Mouse (Mus musculus): Measurements from ENCODE around the gene Tpx2. TPM values are rescaled to one million over a fixed set of nuclear protein-coding genes. Genes with fewer than 3 reads are reported as not detected.

Gene Tpx2
- total and polyA plus RNA-seq, 2 experiments from 2014 or later = 11.0 to 22.5 TPM

DNA sequence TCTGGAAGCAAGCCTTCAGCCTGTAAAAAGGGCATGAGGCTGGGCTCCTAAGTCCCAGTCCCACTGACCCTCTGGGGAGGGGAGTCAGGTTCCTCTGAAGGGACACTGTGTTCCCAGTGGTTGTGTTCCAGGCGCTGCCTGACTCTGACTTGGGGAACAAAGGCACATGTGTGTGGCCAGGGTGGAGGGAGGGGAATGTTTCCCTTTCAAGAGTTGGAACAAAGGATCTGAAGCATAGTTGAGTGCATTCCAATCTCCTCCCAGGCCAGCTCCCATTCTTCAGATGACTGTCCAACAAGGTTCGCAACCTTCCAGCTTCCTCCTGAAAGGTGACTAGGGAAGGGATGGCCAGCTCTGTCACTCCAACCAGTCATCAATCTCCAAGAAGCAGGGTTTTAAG, 27.4 kb upstream of the Tpx2 start:
- TF ChIP-seq CTCF (IDR thresholded peaks at IDR 0.05; ENCODE audit: low read depth) = no peak
- ATAC-seq (peak; percentile 50; the same call in 1 of the 2 replicates), DNase-seq (no peak)
- 10% methylated on average over 2 of the region's 2 CpGs for WGBS
- H3K27me3 ChIP-seq (ENCODE audit: insufficient read depth, low read length) = no peaks in the 10 kb centered on the region
- H3K9me3 ChIP-seq (ENCODE audit: low read length) = no peaks in the 10 kb centered on the region
- H3K9ac ChIP-seq = no peak overlapping the region
- H3K4me3 ChIP-seq (ENCODE audit: low read depth, low read length) = no peak overlapping the region
- H3K36me3 ChIP-seq (ENCODE audit: insufficient read depth) = peaks cover 8% of the 10 kb centered on the region
- peaks cover 36% of the 10 kb centered on the region; the same call in 1 of the 2 replicates for H3K4me1 ChIP-seq (ENCODE audit: insufficient read depth)
- no peak overlapping the region for H3K4me2 ChIP-seq (ENCODE audit: low read depth)
- H3K27ac ChIP-seq (ENCODE audit: low read depth, low read length) = peak overlapping the region; percentile 79

DNA sequence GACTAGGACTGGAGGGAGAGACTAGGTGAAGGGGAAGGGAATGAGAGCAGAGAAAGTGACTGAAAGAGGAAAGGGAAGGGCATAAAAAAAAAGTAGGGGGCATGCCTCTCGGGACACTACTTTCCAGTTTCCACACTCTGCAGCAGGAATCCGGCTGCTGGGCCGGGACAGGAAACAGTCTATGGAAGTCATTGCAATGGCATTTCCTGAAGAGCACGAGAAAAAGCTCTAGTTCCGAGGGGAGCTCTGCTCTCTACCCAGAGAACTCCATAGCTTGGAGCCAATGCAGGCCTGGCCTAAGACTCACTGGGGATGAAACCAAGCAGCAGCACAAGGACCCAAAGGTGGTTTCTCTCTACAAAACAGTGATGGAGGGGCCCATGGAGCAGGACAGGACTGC, 26.7 kb upstream of the Tpx2 start:
- no peaks in the 10 kb centered on the region for H3K9me3 ChIP-seq (ENCODE audit: low read length)
- no peak for TF ChIP-seq CTCF (IDR thresholded peaks at IDR 0.05; ENCODE audit: low read depth)
- H3K27ac ChIP-seq (ENCODE audit: low read depth, low read length) = peak overlapping the region; percentile 79
- H3K27me3 ChIP-seq (ENCODE audit: insufficient read depth, low read length) = no peaks in the 10 kb centered on the region
- no peak overlapping the region for H3K4me3 ChIP-seq (ENCODE audit: low read depth, low read length)
- peaks cover 41% of the 10 kb centered on the region for H3K4me1 ChIP-seq (ENCODE audit: insufficient read depth)
- H3K4me2 ChIP-seq (ENCODE audit: low read depth) = no peak overlapping the region
- ATAC-seq = no peak
- no peak for DNase-seq
- no peak overlapping the region for H3K9ac ChIP-seq
- 67% methylated on average over 5 of the region's 5 CpGs for WGBS
- H3K36me3 ChIP-seq (ENCODE audit: insufficient read depth) = peaks cover 8% of the 10 kb centered on the region

DNA sequence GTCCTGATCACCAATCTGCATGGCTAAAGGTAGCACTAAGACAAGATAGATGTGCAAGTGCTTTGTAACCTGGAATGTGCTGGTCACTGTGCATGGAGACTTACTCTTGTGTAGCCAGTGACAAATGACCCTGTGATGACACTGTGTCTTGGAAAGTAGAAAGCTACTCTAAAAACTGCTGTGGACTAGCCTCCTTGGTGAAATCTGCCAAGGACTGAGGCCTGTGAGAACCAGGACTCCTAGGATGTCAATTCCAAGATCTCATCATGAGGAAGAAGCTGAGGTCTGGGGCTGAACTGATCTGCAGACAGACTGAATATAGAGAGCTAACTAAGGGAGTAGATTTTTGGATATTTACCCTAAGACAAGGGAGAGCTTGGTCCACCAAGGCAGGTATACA, 26.2 kb upstream of the Tpx2 start:
- Histone ChIP-seq H3K9me3 (ENCODE audit: low read length) (no peaks in the 10 kb centered on the region), H3K4me3 (ENCODE audit: low read depth, low read length) (no peak overlapping the region), H3K36me3 (ENCODE audit: insufficient read depth) (peaks cover 8% of the 10 kb centered on the region), H3K9ac (no peak overlapping the region), H3K27ac (ENCODE audit: low read depth, low read length) (peak overlapping the region; percentile 79; the same call in 1 of the 2 replicates), H3K4me1 (ENCODE audit: insufficient read depth) (peaks cover 46% of the 10 kb centered on the region), H3K4me2 (ENCODE audit: low read depth) (no peak overlapping the region), H3K27me3 (ENCODE audit: insufficient read depth, low read length) (no peaks in the 10 kb centered on the region)
- ATAC-seq = no peak
- TF ChIP-seq CTCF (IDR thresholded peaks at IDR 0.05; ENCODE audit: low read depth) = no peak
- DNase-seq = no peak

DNA sequence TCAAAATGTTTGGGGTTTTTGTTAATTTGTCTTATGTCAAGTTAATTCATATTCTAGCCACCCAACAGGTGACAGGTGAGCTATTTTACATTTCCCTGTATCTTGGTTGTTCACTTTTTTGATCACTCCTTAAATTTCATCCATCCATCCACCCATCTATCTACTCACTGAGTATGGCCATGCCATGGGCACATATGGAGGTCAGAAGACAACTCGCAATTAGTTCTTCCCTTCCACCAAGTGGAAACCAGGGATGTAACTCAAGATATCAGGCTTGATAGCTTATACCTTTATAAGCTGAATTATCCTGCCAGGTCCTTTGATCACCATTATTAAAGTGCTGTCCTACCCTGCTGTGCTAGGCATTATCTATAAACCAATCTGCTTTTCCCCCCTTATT, 24.0 kb upstream of the Tpx2 start:
- TF ChIP-seq CTCF (IDR thresholded peaks at IDR 0.05; ENCODE audit: low read depth) = no peak
- WGBS = 98% methylated on average over 1 of the region's 1 CpGs

DNA sequence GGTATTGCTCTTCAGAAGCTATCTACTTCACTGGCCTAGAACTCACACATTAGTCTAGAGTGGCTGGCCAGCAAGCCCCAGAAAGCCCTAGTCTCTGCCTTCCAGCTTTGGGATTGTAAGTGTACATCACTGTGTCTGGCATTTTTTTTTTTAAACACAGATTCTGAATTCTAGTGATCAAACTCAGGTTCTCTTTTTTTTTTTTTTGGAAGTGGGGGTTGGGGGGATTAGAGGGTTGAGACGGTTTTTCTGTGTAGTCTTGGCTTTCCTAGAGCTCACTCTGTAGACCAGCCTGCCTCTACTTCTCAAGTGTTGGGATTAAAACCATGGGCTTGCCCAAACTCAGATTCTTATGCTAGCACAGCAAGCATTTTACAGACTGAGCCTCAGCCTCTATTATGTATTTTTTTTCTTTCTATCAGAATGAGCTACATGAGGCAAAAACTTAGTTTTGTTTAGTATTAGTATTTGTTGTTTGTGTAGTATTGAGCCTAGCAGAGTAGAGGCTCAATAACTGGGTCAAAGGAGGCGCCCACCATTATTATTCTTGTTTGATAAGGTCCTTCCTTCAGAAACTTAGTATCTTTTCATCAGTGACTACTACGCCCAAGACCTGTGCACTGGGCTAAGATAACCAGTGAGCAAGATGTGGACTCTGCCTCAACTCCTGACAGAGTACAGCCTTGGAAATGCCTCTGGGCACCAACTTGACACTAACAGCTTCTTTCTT, 23.2 kb upstream of the Tpx2 start:
- Histone ChIP-seq H3K9me3 (ENCODE audit: low read length) (no peaks in the 10 kb centered on the region), H3K4me1 (ENCODE audit: insufficient read depth) (peaks cover 71% of the 10 kb centered on the region), H3K36me3 (ENCODE audit: insufficient read depth) (peaks cover 8% of the 10 kb centered on the region), H3K27me3 (ENCODE audit: insufficient read depth, low read length) (no peaks in the 10 kb centered on the region), H3K4me3 (ENCODE audit: low read depth, low read length) (no peak overlapping the region), H3K9ac (no peak overlapping the region), H3K4me2 (ENCODE audit: low read depth) (no peak overlapping the region), H3K27ac (ENCODE audit: low read depth, low read length) (no peak overlapping the region)
- DNase-seq (no peak), ATAC-seq (no peak)
- 77% methylated on average over 3 of the region's 3 CpGs for WGBS
- no peak for TF ChIP-seq CTCF (IDR thresholded peaks at IDR 0.05; ENCODE audit: low read depth)

More for the DNA sequence above, 24.0 kb upstream of the Tpx2 start:
- no peak overlapping the region for H3K4me2 ChIP-seq (ENCODE audit: low read depth)
- no peak overlapping the region for H3K9ac ChIP-seq
- no peak overlapping the region for H3K4me3 ChIP-seq (ENCODE audit: low read depth, low read length)
- ATAC-seq (no peak), DNase-seq (no peak)
- H3K36me3 ChIP-seq (ENCODE audit: insufficient read depth) = peaks cover 8% of the 10 kb centered on the region
- H3K27me3 ChIP-seq (ENCODE audit: insufficient read depth, low read length) = no peaks in the 10 kb centered on the region
- no peaks in the 10 kb centered on the region for H3K9me3 ChIP-seq (ENCODE audit: low read length)
- H3K27ac ChIP-seq (ENCODE audit: low read depth, low read length) = no peak overlapping the region
- H3K4me1 ChIP-seq (ENCODE audit: insufficient read depth) = peaks cover 63% of the 10 kb centered on the region

DNA sequence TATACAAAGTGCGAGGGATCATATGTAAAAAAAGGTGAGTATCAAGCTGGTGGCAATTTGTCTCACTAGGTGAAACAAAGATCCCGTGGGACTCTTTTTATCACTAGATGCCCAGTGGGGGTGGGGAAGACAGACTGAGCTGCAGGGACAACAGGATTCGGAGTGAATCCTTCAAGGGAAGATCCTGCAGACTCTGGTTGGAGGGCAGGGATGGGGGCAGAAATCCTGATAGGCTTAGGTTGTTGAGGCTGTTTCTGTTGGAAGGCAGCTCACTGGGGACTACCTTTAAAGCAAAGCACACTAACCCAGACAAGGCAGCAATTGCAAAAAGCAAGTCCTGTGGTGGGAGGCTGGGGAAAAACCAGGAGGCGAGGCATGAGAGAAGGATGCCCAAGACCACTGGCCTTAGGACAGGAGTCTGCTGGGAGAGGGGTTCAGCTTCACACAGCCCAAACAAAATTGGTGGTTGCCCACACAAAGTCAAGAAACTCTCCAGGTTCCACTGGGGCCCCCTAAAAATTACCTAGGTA, 22.5 kb upstream of the Tpx2 start:
- H3K27me3 ChIP-seq (ENCODE audit: insufficient read depth, low read length) = no peaks in the 10 kb centered on the region
- H3K4me1 ChIP-seq (ENCODE audit: insufficient read depth) = peaks cover 68% of the 10 kb centered on the region
- H3K9me3 ChIP-seq (ENCODE audit: low read length) = no peaks in the 10 kb centered on the region
- 84% methylated on average over 4 of the region's 4 CpGs for WGBS
- H3K9ac ChIP-seq = no peak overlapping the region
- H3K4me3 ChIP-seq (ENCODE audit: low read depth, low read length) = no peak overlapping the region
- no peak for TF ChIP-seq CTCF (IDR thresholded peaks at IDR 0.05; ENCODE audit: low read depth)
- H3K27ac ChIP-seq (ENCODE audit: low read depth, low read length) = no peak overlapping the region
- DNase-seq (no peak), ATAC-seq (no peak)
- no peak overlapping the region for H3K4me2 ChIP-seq (ENCODE audit: low read depth)
- H3K36me3 ChIP-seq (ENCODE audit: insufficient read depth) = peaks cover 8% of the 10 kb centered on the region

DNA sequence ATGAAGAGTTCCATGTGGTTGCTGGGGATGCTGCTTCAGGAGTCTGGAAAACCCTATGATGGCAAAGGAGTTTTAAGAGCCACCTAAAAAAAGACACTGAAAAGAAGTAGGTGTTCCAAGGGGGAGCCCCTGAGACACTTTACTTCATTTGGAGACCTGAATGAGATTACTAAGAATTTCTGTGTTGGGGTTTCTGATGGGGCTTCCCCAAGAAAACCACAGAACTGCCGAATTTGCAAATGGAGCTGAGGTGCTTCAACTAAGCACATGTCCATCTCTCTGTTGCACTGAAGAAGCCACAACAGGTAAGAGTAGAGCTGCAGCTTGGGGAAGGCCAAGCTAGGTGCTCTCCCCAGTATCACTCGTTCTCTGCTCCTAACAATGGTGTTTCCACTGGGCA, 22.1 kb upstream of the Tpx2 start:
- Histone ChIP-seq H3K4me3 (ENCODE audit: low read depth, low read length) (no peak overlapping the region), H3K9me3 (ENCODE audit: low read length) (no peaks in the 10 kb centered on the region), H3K9ac (no peak overlapping the region), H3K36me3 (ENCODE audit: insufficient read depth) (peaks cover 8% of the 10 kb centered on the region), H3K4me2 (ENCODE audit: low read depth) (no peak overlapping the region), H3K27me3 (ENCODE audit: insufficient read depth, low read length) (no peaks in the 10 kb centered on the region), H3K27ac (ENCODE audit: low read depth, low read length) (no peak overlapping the region), H3K4me1 (ENCODE audit: insufficient read depth) (peaks cover 63% of the 10 kb centered on the region)
- 84% methylated on average over 2 of the region's 2 CpGs for WGBS
- TF ChIP-seq CTCF (IDR thresholded peaks at IDR 0.05; ENCODE audit: low read depth) = no peak
- ATAC-seq = no peak
- DNase-seq = no peak

Measured in forebrain, postnatal 0 days (tissue).